Mouse (Mus musculus) neutrophil, adult 5-6 weeks (primary cell): ENCODE results near the gene Slc9a9. TPM values are rescaled to one million over a fixed set of nuclear protein-coding genes. Genes with fewer than 3 reads are reported as not detected.

Experiments used
- ATAC-seq: fragments of 151-379, 151-347 bp; 2 replicates; pipeline ENCODE4 v1.8.0; 2017; ENCODE audit warnings: mild to moderate bottlenecking, moderate TSS enrichment; ENCODE audit not compliant: insufficient number of reproducible peaks, poor library complexity, low FRiP score, severe bottlenecking; ENCODE audit errors: extremely low read depth
- total RNA-seq: library from RNA; stranded (forward); fragments of 200-1000 nt; gene quantifications from 2 replicates; pipeline ENCODE4 v1.2.3, GENCODE M21; 2017

Slc9a9 gene
- total RNA-seq, 1 experiment from 2014 or later: 31.4 TPM

DNA sequence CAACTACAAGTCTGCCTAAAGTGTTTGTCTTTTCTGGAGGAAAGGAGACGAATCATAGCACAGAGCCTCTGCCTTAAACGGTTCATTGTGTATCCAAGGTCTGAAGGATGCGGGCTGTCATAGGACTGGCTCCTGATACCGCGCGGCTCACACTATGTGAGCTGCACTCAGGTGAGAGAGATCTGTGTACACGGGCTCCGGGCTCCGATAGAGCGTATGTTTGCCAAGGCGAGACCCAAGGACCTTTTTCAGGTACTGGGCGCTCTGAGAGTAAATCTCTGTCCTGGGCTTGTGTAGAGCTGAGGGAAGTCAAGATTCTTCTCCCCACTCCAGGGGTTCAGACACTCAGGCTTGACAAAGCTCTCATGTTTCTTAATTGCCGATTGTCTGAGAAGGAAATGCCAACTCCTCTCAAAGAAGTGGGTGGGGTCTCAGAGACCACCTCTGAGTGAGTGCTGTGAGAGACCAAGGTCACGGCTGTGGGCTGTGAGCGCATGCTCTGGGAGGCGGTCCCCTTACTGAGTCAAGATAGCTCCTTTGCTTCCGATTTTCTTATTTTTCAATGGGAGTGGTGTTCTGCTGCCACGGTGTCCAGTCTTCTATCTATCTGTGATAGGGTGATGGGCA, 10.9 kb downstream of the Slc9a9 start:
- ATAC-seq: no peak

DNA sequence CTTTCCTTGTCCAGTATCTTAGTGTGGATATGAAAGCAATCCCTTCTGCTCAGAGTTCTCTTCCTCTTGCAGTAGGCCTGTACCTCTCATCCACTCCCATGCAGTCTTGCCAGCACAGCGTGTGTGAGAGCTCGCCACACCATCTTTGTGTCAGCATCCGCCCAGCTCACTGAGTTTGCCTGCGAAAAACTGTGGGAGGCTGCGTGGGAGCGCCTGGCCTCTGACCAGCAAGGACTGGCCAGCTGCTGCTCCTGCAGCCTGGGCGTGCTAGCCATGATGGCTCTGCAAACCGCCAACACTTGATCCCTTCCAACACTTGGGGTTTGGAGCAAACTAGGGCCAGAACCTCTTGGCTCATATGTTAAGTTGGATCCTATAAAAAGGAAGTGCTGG, 11.4 kb downstream of the Slc9a9 start:
- no peak for ATAC-seq

DNA sequence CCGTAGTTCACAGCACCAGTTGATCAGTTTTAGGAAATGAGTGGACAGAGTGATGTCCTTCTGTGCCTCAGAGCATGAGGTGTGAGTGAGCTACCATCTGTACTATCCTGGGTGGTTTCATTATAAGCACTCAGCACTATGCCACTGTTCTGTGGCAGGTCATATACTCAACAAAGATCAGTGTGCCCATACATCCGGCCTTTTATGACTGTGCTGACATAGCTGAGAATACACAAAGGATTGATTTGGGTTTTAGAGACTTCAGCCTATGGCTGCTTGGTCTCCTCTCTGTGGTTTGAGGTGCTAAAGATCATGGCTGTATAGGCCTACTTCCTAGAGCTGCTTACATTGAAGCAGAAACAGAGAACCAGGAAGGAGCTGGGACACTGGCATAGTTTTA, 12.6 kb downstream of the Slc9a9 start:
- ATAC-seq: peak; percentile 20; the same call in 1 of the 2 replicates

DNA sequence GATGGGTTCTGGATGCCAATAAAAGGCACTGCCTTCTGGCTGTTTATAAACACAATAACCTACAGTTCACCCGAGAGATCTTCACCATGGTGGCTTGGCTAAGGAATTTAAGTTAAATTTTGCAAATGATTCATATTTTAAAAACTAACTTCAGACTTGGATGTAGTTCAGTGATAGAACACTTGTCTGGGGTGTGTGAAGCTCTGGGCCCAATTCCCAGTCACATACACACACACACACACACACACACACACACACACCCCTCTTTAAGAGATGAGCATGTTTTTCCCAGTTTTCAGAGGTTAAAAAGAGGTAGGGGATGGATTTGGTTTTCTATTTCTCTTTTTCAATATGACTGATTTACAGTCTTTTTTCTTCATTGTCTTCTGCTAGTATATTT, 15.9 kb downstream of the Slc9a9 start:
- no peak for ATAC-seq

GRCm38 (mm10) chr9:94686380-94686779, 16.7 kb downstream of the Slc9a9 start:
- no peak for ATAC-seq

DNA sequence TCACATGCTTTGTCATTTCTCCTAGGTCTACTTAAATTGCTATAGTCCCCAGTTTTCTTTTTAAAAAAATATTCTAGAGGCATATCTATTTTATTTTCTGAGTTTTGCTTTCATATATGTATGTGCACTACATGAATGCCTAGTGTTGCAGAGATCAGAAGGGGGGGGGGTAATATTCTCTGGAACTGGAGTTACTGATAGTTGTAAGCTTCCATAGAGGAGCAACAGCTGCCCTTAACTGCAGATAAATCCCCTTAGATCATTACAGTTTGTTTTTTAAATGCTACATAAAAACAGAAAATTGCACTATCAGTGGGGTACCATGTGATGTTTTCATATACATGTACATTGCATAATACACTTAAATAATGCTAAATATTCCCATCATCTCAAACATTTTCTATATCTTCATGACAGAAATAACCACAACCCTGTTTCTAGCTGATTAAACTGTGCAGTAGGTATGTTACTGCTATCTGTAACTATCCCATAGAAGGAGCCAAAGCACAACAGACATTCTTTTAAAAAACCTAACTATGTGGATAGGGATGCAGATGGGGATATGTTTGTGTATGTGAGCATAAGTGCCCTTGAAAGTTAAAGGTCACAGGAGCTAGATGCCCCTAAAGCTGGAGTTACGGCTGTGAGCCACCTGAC, 17.6 kb downstream of the Slc9a9 start:
- no peak for ATAC-seq

- ATAC-seq: peak; percentile 77
These were observed 21.8 kb downstream of the Slc9a9 start for GRCm38 (mm10) chr9:94691311-94692087.

- no peak for ATAC-seq
These were observed 22.4 kb downstream of the Slc9a9 start for GRCm38 (mm10) chr9:94692122-94692521.

- no peak for ATAC-seq
These were observed 24.5 kb downstream of the Slc9a9 start for GRCm38 (mm10) chr9:94694243-94694642.

- no peak for ATAC-seq
These were observed 25.3 kb downstream of the Slc9a9 start for GRCm38 (mm10) chr9:94694983-94695382.

GRCm38 (mm10) chr9:94696539-94697079, 26.9 kb downstream of the Slc9a9 start:
- ATAC-seq: peak; percentile 76

DNA sequence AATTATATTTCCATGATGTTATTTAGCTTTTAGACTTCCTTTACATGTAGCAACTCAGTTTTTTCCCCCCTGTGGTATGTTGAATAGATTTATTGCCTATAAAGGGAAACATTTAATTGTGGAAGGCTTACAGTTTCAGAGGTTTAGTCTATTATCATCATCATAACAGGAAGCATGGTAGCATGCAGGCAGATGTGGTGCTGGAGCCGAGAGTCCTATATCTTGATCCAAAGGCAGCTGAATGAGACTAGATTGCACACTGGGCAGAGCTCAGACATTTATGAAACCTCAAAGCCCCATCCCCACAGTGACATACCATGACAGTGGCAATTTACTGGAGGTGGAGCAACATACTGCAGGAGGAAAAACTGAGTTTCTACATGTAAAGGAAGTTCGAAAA, 28.5 kb downstream of the Slc9a9 start:
- ATAC-seq: no peak

GRCm38 (mm10) chr9:94700549-94700948, 30.8 kb downstream of the Slc9a9 start:
- no peak for ATAC-seq

GRCm38 (mm10) chr9:94701193-94701869, 31.6 kb downstream of the Slc9a9 start:
- no peak for ATAC-seq

GRCm38 (mm10) chr9:94701965-94702634, 32.4 kb downstream of the Slc9a9 start:
- no peak for ATAC-seq

GRCm38 (mm10) chr9:94704986-94705757, 35.5 kb downstream of the Slc9a9 start:
- no peak for ATAC-seq

DNA sequence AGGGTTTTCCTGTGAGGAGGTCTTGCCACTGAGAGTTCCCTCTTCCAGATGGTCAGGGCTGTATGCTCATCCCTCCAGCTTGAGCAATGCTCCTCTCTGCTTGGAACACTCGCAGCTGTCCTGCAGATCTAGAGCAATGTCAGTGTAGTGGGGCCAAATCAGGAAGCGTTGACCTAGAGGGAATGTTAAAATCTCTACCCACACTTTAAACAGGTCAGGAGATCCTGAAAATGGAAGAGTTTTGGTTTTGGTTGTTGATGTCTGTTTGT, 36.0 kb downstream of the Slc9a9 start:
- ATAC-seq: no peak

- ATAC-seq: no peak
These were observed 42.4 kb downstream of the Slc9a9 start for GRCm38 (mm10) chr9:94712084-94712483.
